Mouse (Mus musculus): Measurements from ENCODE around the gene Serpina3f. TPM values are rescaled to one million over a fixed set of nuclear protein-coding genes. Genes with fewer than 3 reads are reported as not detected.

Gene Serpina3f
- polyA plus RNA-seq, 1 experiment from 2014 or later, result not detected

Other genes with a start within 250 kb of the Serpina3f start
- not detected in 2 replicates for gene Serpina11, start 224.6 kb upstream of the Serpina3f start, polyA plus RNA-seq (2014; fragmentation: Nextera tagmentation; extraction: Ambion mirVana)
- not detected in 2 replicates for gene Serpina9, start 200.8 kb upstream of the Serpina3f start, polyA plus RNA-seq (2014; fragmentation: Nextera tagmentation; extraction: Ambion mirVana)
- not detected in 2 replicates for gene Serpina12, start 170.1 kb upstream of the Serpina3f start, polyA plus RNA-seq (2014; fragmentation: Nextera tagmentation; extraction: Ambion mirVana)
- gene Serpina5, start 113.4 kb upstream of the Serpina3f start, polyA plus RNA-seq (2014; fragmentation: Nextera tagmentation; extraction: Ambion mirVana), result not detected in 2 replicates
- not detected in 2 replicates for gene Serpina3a, start 101.8 kb upstream of the Serpina3f start, polyA plus RNA-seq (2014; fragmentation: Nextera tagmentation; extraction: Ambion mirVana)
- not detected in 2 replicates for gene Serpina3b, start 86.5 kb upstream of the Serpina3f start, polyA plus RNA-seq (2014; fragmentation: Nextera tagmentation; extraction: Ambion mirVana)
- gene Serpina3c, start 60.7 kb upstream of the Serpina3f start, polyA plus RNA-seq (2014; fragmentation: Nextera tagmentation; extraction: Ambion mirVana), result not detected in 2 replicates
- gene Serpina3g, start 21.7 kb downstream of the Serpina3f start, polyA plus RNA-seq (2014; fragmentation: Nextera tagmentation; extraction: Ambion mirVana), result 0.33 and 1.3 TPM in 2 replicates
- gene Serpina3i, start 48.6 kb downstream of the Serpina3f start, polyA plus RNA-seq (2014; fragmentation: Nextera tagmentation; extraction: Ambion mirVana), result 0.13 TPM in 1 of 2 replicates, not detected in the other
- not detected in 2 replicates for gene Serpina3j, start 100.0 kb downstream of the Serpina3f start, polyA plus RNA-seq (2014; fragmentation: Nextera tagmentation; extraction: Ambion mirVana)
- gene Serpina3k, start 123.9 kb downstream of the Serpina3f start, polyA plus RNA-seq (2014; fragmentation: Nextera tagmentation; extraction: Ambion mirVana), result not detected in 2 replicates
- gene Serpina3m, start 123.9 kb downstream of the Serpina3f start, polyA plus RNA-seq (2014; fragmentation: Nextera tagmentation; extraction: Ambion mirVana), result not detected in 2 replicates
- not detected in 2 replicates for gene Serpina3n, start 192.2 kb downstream of the Serpina3f start, polyA plus RNA-seq (2014; fragmentation: Nextera tagmentation; extraction: Ambion mirVana)